Mouse (Mus musculus): ENCODE results near the gene Cela3b. TPM values are rescaled to one million over a fixed set of nuclear protein-coding genes. Genes with fewer than 3 reads are reported as not detected.

The Cela3b gene
- polyA plus RNA-seq, 2 experiments = 0.06 TPM; not detected in 1

GRCm38 (mm10) chr4:137468260-137469080, 38.1 kb upstream of the Cela3b start, which contains the start of gene Hspg2:
Gene Hspg2 (plus strand): TSS chr4:137468769.
- Histone ChIP-seq H3K4me3 (ENCODE audit: insufficient read depth in 1 of 2, low read depth in 2 of 2, low read length in 2 of 2) (peak within 1 kb of the TSS; percentile 53), H3K9ac (replicated peaks) (peak within 1 kb of the TSS; percentile 43), H3K27ac (no peak within 1 kb of the TSS), H3K4me2 (ENCODE audit: low read depth) (peak within 1 kb of the TSS; percentile 78), H3K36me3 (replicated peaks; ENCODE audit: control insufficient read depth, insufficient read depth, low read depth) (no peaks in the 10 kb centered on the region), H3K4me1 (replicated peaks; ENCODE audit: control insufficient read depth in 2 of 2, insufficient read depth in 2 of 2, low read length in 1 of 2) (peaks cover 0 to 6% of the 10 kb centered on the region in 2 experiments), H3K9me3 (ENCODE audit: control insufficient read depth, low read length) (no peaks in the 10 kb centered on the region), H3K27me3 (ENCODE audit: control insufficient read depth, insufficient read depth, low read length) (no peaks in the 10 kb centered on the region)
- ATAC-seq (ENCODE audit: insufficient read depth) (peak; percentile 81), DNase-seq (ENCODE audit: low read depth in 3 of 3, low spot score in 3 of 3) (peak; percentile 73 to 78 (median 76))
- under 1% methylated on average over 70 of the region's 72 CpGs for WGBS (ENCODE audit: insufficient replicate concordance)
- no peak for TF ChIP-seq CTCF (IDR thresholded peaks at IDR 0.05; ENCODE audit: low read depth)
- TF ChIP-seq EP300 (IDR thresholded peaks at IDR 0.05; ENCODE audit: low read depth) = no peak

- ATAC-seq (ENCODE audit: insufficient read depth) = no peak
- no peak overlapping the region for H3K9ac ChIP-seq (replicated peaks)
- no peak for DNase-seq (ENCODE audit: low read depth in 3 of 3, low spot score in 3 of 3)
- H3K36me3 ChIP-seq (replicated peaks; ENCODE audit: control insufficient read depth, insufficient read depth, low read depth) = no peaks in the 10 kb centered on the region
- H3K27me3 ChIP-seq (ENCODE audit: control insufficient read depth, insufficient read depth, low read length) = no peaks in the 10 kb centered on the region
- H3K4me1 ChIP-seq (replicated peaks; ENCODE audit: control insufficient read depth in 2 of 2, insufficient read depth in 2 of 2, low read length in 1 of 2) = peaks cover 0 to 6% of the 10 kb centered on the region in 2 experiments
- H3K4me2 ChIP-seq (ENCODE audit: low read depth) = no peak overlapping the region
- no peak overlapping the region for H3K27ac ChIP-seq
- no peaks in the 10 kb centered on the region for H3K9me3 ChIP-seq (ENCODE audit: control insufficient read depth, low read length)
- H3K4me3 ChIP-seq (ENCODE audit: insufficient read depth in 1 of 2, low read depth in 2 of 2, low read length in 2 of 2) = no peak overlapping the region
- WGBS (ENCODE audit: insufficient replicate concordance) = 71% methylated on average over 2 of the region's 2 CpGs
- no peak for TF ChIP-seq EP300 (IDR thresholded peaks at IDR 0.05; ENCODE audit: low read depth)
- TF ChIP-seq CTCF (IDR thresholded peaks at IDR 0.05; ENCODE audit: low read depth) = no peak
Measured at GRCm38 (mm10) chr4:137467525-137467924, 37.2 kb upstream of the Cela3b start.

- Histone ChIP-seq H3K27me3 (ENCODE audit: control insufficient read depth, insufficient read depth, low read length) (no peaks in the 10 kb centered on the region), H3K9me3 (ENCODE audit: control insufficient read depth, low read length) (no peaks in the 10 kb centered on the region), H3K4me2 (ENCODE audit: low read depth) (no peak overlapping the region), H3K27ac (no peak overlapping the region), H3K36me3 (replicated peaks; ENCODE audit: control insufficient read depth, insufficient read depth, low read depth) (no peaks in the 10 kb centered on the region), H3K9ac (replicated peaks) (no peak overlapping the region), H3K4me3 (ENCODE audit: insufficient read depth in 1 of 2, low read depth in 2 of 2, low read length in 2 of 2) (no peak overlapping the region), H3K4me1 (replicated peaks; ENCODE audit: control insufficient read depth in 2 of 2, insufficient read depth in 2 of 2, low read length in 1 of 2) (peaks cover 0 to 6% of the 10 kb centered on the region in 2 experiments)
- ATAC-seq (ENCODE audit: insufficient read depth) = no peak
- 56% methylated on average over 4 of the region's 4 CpGs for WGBS (ENCODE audit: insufficient replicate concordance)
- no peak for DNase-seq (ENCODE audit: low read depth in 3 of 3, low spot score in 3 of 3)
- no peak for TF ChIP-seq EP300 (IDR thresholded peaks at IDR 0.05; ENCODE audit: low read depth)
Measured at GRCm38 (mm10) chr4:137466991-137467390, 36.7 kb upstream of the Cela3b start.

- no peak for ATAC-seq (ENCODE audit: insufficient read depth)
- H3K27me3 ChIP-seq (ENCODE audit: control insufficient read depth, insufficient read depth, low read length) = no peaks in the 10 kb centered on the region
- H3K4me1 ChIP-seq (replicated peaks; ENCODE audit: control insufficient read depth in 2 of 2, insufficient read depth in 2 of 2, low read length in 1 of 2) = peaks cover 0 to 6% of the 10 kb centered on the region in 2 experiments
- H3K36me3 ChIP-seq (replicated peaks; ENCODE audit: control insufficient read depth, insufficient read depth, low read depth) = no peaks in the 10 kb centered on the region
- no peak overlapping the region for H3K4me2 ChIP-seq (ENCODE audit: low read depth)
- H3K9me3 ChIP-seq (ENCODE audit: control insufficient read depth, low read length) = no peaks in the 10 kb centered on the region
- no peak overlapping the region for H3K27ac ChIP-seq
- H3K4me3 ChIP-seq (ENCODE audit: insufficient read depth in 1 of 2, low read depth in 2 of 2, low read length in 2 of 2) = no peak overlapping the region
- TF ChIP-seq EP300 (IDR thresholded peaks at IDR 0.05; ENCODE audit: low read depth) = no peak
- no peak for TF ChIP-seq CTCF (IDR thresholded peaks at IDR 0.05; ENCODE audit: low read depth)
- WGBS (ENCODE audit: insufficient replicate concordance) = 62% methylated on average over 13 of the region's 13 CpGs
- no peak for DNase-seq (ENCODE audit: low read depth in 3 of 3, low spot score in 3 of 3)
- H3K9ac ChIP-seq (replicated peaks) = no peak overlapping the region
Measured at GRCm38 (mm10) chr4:137465125-137465787, 34.9 kb upstream of the Cela3b start.
